Mouse (Mus musculus) 3T3-L1 (cell line): ENCODE measurements around the gene Ugcg.
"Not testable (repeated sequence)": the region's sequence is repeated elsewhere in the genome, so short reads cannot be mapped to it uniquely, and the experiment has no call there.

Experiments
- DNase-seq: peaks from one replicate; pipeline ENCODE4 v3.0.0-alpha.2; 2015; ENCODE audit warnings: low read depth, low spot score

Ugcg gene

GRCm38 (mm10) chr4:59257866-59258265 is 68.8 kb downstream of the Ugcg start:
- DNase-seq, result no peak

- no peak for DNase-seq
Observed at GRCm38 (mm10) chr4:59258771-59259170, 69.7 kb downstream of the Ugcg start.

GRCm38 (mm10) chr4:59259806-59260205 is 70.7 kb downstream of the Ugcg start:
- no peak for DNase-seq

- DNase-seq, result no peak
Observed at GRCm38 (mm10) chr4:59260871-59261515, 71.9 kb downstream of the Ugcg start.

GRCm38 (mm10) chr4:59261582-59261981 is 72.5 kb downstream of the Ugcg start:
- not testable (repeated sequence) for DNase-seq

- no peak for DNase-seq
Observed at GRCm38 (mm10) chr4:59262156-59262555, 73.1 kb downstream of the Ugcg start.

- DNase-seq, result no peak
Observed at GRCm38 (mm10) chr4:59263418-59263817, 74.4 kb downstream of the Ugcg start.

GRCm38 (mm10) chr4:59264611-59265095 is 75.6 kb downstream of the Ugcg start:
- DNase-seq, result no peak

GRCm38 (mm10) chr4:59265182-59265581 is 76.1 kb downstream of the Ugcg start:
- no peak for DNase-seq

- no peak for DNase-seq
Observed at GRCm38 (mm10) chr4:59265631-59266030, 76.6 kb downstream of the Ugcg start.
